ENCODE assay signal across 8 mouse cellular contexts in genomic region chr5:28451053-28451638, GRCm38 (mm10). TPM values are rescaled to one million over a fixed set of nuclear protein-coding genes. Genes with fewer than 3 reads are reported as not detected.
DNase-seq lines count a peak whose midpoint lies in the region; ATAC-seq lines count a peak whose summit lies in the region.

No protein-coding gene starts in this region.

- no peak overlapping the region for H3K4me2 ChIP-seq in hindbrain, embryonic 14.5 days (replicated peaks)

- peak; percentile 75 for DNase-seq in R1 (ENCODE audit: low read depth, low spot score)
- DNase-seq in cerebellum, adult 9-11 months: peak; percentile 66
- peak; percentile 58 to 93 for DNase-seq in frontal cortex, adult 2 months (ENCODE audit: extremely low spot score in 1 of 2, low spot score in 1 of 2)
- peak; percentile 96 for DNase-seq in hindbrain, embryonic 14.5 days (ENCODE audit: low spot score)
- peak; percentile 81 to 86 for DNase-seq in layer of hippocampus, postnatal 36 days
- peak; percentile 65 to 74 for DNase-seq in right cerebral cortex, postnatal 36 days (ENCODE audit: low spot score in 2 of 2)
- peak; percentile 76 to 84 for DNase-seq in urinary bladder, postnatal 36 days (ENCODE audit: low spot score in 2 of 2)

- H3K27ac ChIP-seq in hindbrain, embryonic 14.5 days: no peak overlapping the region

- no peaks in the 10 kb centered on the region for H3K9me3 ChIP-seq in hindbrain, embryonic 14.5 days (ENCODE audit: control insufficient read depth, low read length)

- H3K36me3 ChIP-seq in hindbrain, embryonic 14.5 days (replicated peaks; ENCODE audit: control insufficient read depth, insufficient read depth): no peaks in the 10 kb centered on the region

- ATAC-seq in hindbrain, embryonic 14.5 days (ENCODE audit: low FRiP score): peak; percentile 92
- ATAC-seq in megakaryocyte, adult 5-6 weeks (ENCODE audit: poor library complexity, severe bottlenecking): peak; percentile 66; the same call in 1 of the 2 replicates

- no peaks in the 10 kb centered on the region for H3K4me1 ChIP-seq in hindbrain, embryonic 14.5 days (replicated peaks; ENCODE audit: control insufficient read depth, insufficient read depth, low read length)

- H3K27me3 ChIP-seq in hindbrain, embryonic 14.5 days (ENCODE audit: control insufficient read depth, insufficient read depth, low read length): peaks cover 21% of the 10 kb centered on the region

- no peak overlapping the region for H3K4me3 ChIP-seq in hindbrain, embryonic 14.5 days (replicated peaks; ENCODE audit: low read length)

- no peak overlapping the region for H3K9ac ChIP-seq in hindbrain, embryonic 14.5 days

- 33% methylated on average over 6 of the region's 6 CpGs for WGBS in hindbrain, embryonic 14.5 days

RNA-seq across cellular contexts. Expression of gene Shh, which starts 15.9 kb away (rescaled TPM):
- 2.9 and 3.5 TPM in 2 replicates for polyA plus RNA-seq in frontal cortex, adult 2 months (2012; rRNA removed)
- 1.3 and 1.4 TPM in 2 replicates for polyA plus RNA-seq in hindbrain, embryonic 14.5 days (2014; fragmentation: Nextera tagmentation; extraction: Ambion mirVana)
- total RNA-seq in layer of hippocampus, postnatal 36 days (2021): 1 to 10 TPM; 1.1 to 1.7 TPM
- total RNA-seq in megakaryocyte, adult 5-6 weeks (2015): not detected in 2 replicates
- not detected in 2 replicates for total RNA-seq in megakaryocyte, adult 5-6 weeks (2017)
